Mouse (Mus musculus) midbrain, embryonic 10.5 days (tissue): Measurements from ENCODE around the gene 1700030K09Rik. TPM values are rescaled to one million over a fixed set of nuclear protein-coding genes. Genes with fewer than 3 reads are reported as not detected.

Source experiments
- DNase-seq: peaks from one replicate; pipeline ENCODE4 v3.0.0-alpha.2; 2017; ENCODE audit warnings: low spot score
- H3K27ac ChIP-seq: fragments of 300-500 bp; sonication (generic); replicated peaks from 2 replicates; pipeline ENCODE4 v1.5.1; 2016; ENCODE audit warnings: mild to moderate bottlenecking
- H3K27me3 ChIP-seq: fragments of 300-500 bp; sonication (generic); 2 replicates; pipeline ENCODE4 v1.6.1; 2016; ENCODE audit warnings: low read depth, mild to moderate bottlenecking; ENCODE audit not compliant: poor library complexity, severe bottlenecking
- H3K36me3 ChIP-seq: fragments of 300-500 bp; sonication (generic); 2 replicates; pipeline ENCODE4 v1.6.1; 2016; ENCODE audit warnings: mild to moderate bottlenecking, moderate library complexity
- H3K4me1 ChIP-seq: fragments of 300-500 bp; sonication (generic); 2 replicates; pipeline ENCODE4 v1.6.1; 2016
- H3K4me3 ChIP-seq: fragments of 300-500 bp; sonication (generic); 2 replicates; pipeline ENCODE4 v1.5.1; 2016; ENCODE audit warnings: mild to moderate bottlenecking, moderate library complexity
- H3K9me3 ChIP-seq: fragments of 300-500 bp; sonication (generic); replicated peaks from 2 replicates; pipeline ENCODE4 v1.6.1; 2016; ENCODE audit warnings: mild to moderate bottlenecking
- WGBS: fragments of 180-500 bp; shearing (Covaris S2); methylation state at CpG from one replicate; pipeline ENCODE4 v1.1.7; 2016; 5-methylcytosine and 5-hydroxymethylcytosine counted together
- polyA plus RNA-seq: library from polyadenylated mRNA; unstranded; fragments of >200 nt; fragmentation: Nextera tagmentation; extraction: Ambion mirVana; gene quantifications from 2 replicates; pipeline ENCODE4 v1.2.1, GENCODE M21; 2016

The 1700030K09Rik gene
- 16.5 and 16.9 TPM in 2 replicates for polyA plus RNA-seq

DNA sequence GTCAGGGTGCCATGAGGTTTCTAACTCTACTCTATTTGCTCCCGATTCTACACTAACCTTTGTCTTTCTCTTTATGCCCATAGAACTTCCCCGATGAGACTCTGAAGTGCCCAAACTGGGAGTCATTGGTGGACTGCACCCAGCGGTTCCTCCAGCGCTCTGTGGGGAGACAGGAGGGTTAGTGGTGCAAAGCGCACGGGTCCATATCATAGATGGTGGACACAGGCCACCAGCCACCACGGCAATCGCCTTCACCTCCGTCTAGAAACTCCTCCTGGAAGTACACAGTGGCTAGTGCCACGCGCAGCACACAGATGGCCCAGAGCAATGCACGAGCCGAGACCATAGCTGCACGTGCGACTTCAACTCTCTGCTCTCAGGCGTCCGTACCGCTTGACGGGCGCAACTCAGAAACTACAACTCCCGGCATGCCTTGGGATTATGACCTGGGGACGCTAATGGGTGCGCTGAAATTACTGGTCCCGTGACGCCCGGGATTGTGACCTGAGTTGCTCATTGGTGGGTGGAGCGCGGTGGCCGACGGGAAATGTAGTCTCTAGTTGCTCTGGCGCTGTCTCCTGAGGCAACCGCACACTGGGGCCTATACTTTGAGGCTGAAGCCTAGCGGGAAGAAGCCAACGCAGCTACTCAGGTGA is at the start of gene 1700030K09Rik, which contains the start of gene Calr3:
Gene 1700030K09Rik (plus strand): TSS at position 543 of the 656 bp plus-strand sequence.
Gene Calr3 (minus strand): TSS at position 533 of the 656 bp plus-strand sequence.
- 5% methylated on average over 34 of the region's 34 CpGs for WGBS
- Histone ChIP-seq H3K9me3 (no peaks in the 10 kb centered on the region), H3K4me3 (peak within 1 kb of the TSS; percentile 58), H3K36me3 (peaks cover 14% of the 10 kb centered on the region), H3K4me1 (peaks cover 10% of the 10 kb centered on the region), H3K27ac (peak within 1 kb of the TSS; percentile 90), H3K27me3 (no peaks in the 10 kb centered on the region)
- peak; percentile 98 for DNase-seq

DNA sequence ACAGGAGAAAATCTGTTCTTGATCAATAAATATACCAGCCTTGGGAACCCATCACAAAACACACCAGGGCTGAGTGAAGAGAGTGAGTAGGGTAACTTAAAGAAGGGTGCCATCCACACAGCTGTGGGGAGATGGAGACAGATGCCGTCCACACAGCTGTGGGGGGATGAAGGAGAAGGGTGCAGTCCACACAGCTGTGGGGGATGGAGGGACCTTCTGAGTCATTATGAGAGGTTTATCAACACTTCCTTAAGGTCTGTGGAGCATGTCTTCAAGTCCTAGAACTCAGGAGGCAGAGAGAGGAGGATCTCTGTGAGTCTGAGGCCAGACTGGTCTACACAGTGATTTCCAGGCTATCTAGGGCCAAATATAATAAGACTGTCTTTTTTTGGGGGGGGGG is 42.3 kb upstream of the 1700030K09Rik start:
- Histone ChIP-seq H3K27me3 (no peaks in the 10 kb centered on the region), H3K4me1 (peaks cover 9% of the 10 kb centered on the region), H3K4me3 (no peak overlapping the region), H3K36me3 (peaks cover 46% of the 10 kb centered on the region), H3K27ac (no peak overlapping the region), H3K9me3 (no peaks in the 10 kb centered on the region)
- WGBS = 88% methylated on average over 1 of the region's 1 CpGs
- no peak for DNase-seq

DNA sequence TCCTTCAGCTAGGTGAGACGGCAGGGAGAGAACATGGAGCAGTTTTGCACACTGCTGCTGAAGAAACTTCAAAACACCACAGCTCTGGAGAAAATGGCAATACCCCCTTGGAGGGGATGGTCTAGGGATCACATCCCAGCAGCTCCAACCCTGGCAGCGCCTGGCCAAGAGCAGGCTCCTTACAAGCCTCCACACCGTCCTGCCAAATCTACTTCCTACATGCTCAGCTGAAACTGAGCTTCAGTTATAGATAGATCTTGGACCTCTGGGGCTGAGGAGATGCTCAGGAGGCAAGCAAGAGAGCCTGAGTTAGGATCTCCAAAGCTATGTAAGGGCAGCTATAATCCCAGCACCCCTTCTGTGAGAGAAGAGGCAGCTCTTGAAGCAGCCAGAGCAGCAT is 40.7 kb upstream of the 1700030K09Rik start:
- Histone ChIP-seq H3K27me3 (no peaks in the 10 kb centered on the region), H3K36me3 (peaks cover 35% of the 10 kb centered on the region), H3K4me1 (peaks cover 9% of the 10 kb centered on the region), H3K27ac (no peak overlapping the region), H3K9me3 (no peaks in the 10 kb centered on the region), H3K4me3 (no peak overlapping the region)
- WGBS = 96% methylated on average over 3 of the region's 3 CpGs
- no peak for DNase-seq

DNA sequence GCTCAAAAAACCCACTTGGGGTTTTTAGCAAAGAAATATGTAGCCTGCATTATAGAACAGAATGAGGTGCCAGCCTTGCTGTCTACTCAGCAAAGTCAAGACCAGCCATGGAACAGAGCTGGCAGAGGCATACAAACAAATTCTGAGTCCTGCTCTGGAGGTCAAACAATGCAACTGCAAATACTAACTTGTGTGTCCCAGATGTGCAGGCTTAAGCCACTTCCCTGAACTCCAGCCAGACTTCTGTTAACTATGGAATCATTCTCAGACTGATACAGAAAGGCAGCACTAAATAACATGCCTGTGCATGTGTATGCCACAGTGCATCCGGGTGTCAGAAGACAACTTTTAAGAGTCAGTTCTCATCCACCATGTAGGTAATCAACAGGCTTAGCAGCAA is 35.8 kb upstream of the 1700030K09Rik start:
- 0 out of 2 replicates have a peak, but pooled peaks cover 4% of the 10 kb centered on the region for H3K4me1 ChIP-seq
- H3K4me3 ChIP-seq = no peak overlapping the region
- H3K36me3 ChIP-seq = peaks cover 26% of the 10 kb centered on the region
- WGBS = 88% methylated on average over 1 of the region's 1 CpGs
- H3K9me3 ChIP-seq = no peaks in the 10 kb centered on the region
- no peak overlapping the region for H3K27ac ChIP-seq
- no peak for DNase-seq
- no peaks in the 10 kb centered on the region for H3K27me3 ChIP-seq

DNA sequence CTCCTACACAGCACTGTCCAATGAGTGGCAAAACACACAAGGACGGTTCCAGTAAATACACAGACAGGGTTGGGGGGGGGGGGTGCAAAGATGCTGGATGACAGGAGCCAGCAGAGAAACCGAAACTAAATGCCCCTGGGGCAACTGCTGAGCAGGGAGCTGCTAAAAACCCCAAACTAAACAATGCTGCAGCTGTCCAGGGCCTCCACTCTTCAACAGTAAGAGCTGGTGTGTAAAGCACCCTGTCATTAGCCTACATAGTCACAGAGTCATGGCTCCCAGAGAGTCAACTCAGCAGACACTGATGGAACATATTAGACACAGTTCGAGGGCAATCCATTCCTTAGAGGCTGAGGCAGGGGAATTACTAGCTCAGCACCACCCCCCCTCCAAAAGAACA is 34.2 kb upstream of the 1700030K09Rik start:
- Histone ChIP-seq H3K4me1 (0 out of 2 replicates have a peak, but pooled peaks cover 4% of the 10 kb centered on the region), H3K27me3 (no peaks in the 10 kb centered on the region), H3K36me3 (peaks cover 36% of the 10 kb centered on the region), H3K9me3 (no peaks in the 10 kb centered on the region), H3K27ac (no peak overlapping the region), H3K4me3 (no peak overlapping the region)
- DNase-seq = no peak
- 87% methylated on average over 3 of the region's 3 CpGs for WGBS

DNA sequence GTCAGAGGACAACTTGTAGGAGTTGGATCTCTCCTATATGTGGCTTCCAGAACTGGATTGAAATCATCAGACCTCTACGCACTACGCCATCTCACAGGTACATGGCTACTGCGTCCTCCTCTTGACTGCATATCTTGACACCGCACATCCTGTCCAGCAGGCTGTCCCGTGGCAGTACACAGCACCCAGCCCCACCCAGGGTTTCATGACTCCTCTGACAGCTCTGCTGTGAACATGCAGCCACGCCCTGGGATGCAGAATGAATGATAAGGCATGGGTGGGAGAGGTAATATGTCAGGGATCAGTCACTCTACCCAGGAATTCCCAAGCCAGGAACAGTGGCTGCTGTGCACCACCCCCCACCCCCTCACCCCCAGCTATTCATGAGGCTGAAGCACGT is 29.8 kb upstream of the 1700030K09Rik start:
- peaks cover 50% of the 10 kb centered on the region for H3K36me3 ChIP-seq
- WGBS = 90% methylated on average over 7 of the region's 7 CpGs
- DNase-seq = no peak
- no peak overlapping the region for H3K4me3 ChIP-seq
- peaks cover 41% of the 10 kb centered on the region for H3K4me1 ChIP-seq
- H3K9me3 ChIP-seq = no peaks in the 10 kb centered on the region
- H3K27ac ChIP-seq = no peak overlapping the region
- no peaks in the 10 kb centered on the region for H3K27me3 ChIP-seq

DNA sequence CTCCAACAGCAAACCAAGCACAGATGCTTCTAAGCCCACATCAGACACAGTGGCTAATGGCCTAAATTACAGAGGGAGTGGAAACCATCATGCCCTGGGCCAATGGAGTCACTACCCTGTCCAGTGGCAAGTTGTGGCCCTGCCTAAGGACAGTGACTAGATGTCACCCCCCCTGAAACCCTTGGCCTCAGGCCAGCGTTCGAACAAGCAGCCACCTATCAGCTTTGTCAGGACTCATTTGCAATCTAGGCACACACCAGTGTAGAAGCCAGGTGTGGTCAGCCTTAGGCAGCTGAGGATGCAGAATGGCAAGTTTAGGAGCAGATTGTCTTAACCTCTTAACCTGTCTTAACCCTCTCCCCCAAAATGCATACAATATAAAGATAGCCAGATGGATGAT is 28.4 kb upstream of the 1700030K09Rik start:
- Histone ChIP-seq H3K4me3 (no peak overlapping the region), H3K4me1 (peaks cover 52% of the 10 kb centered on the region), H3K27ac (no peak overlapping the region), H3K27me3 (no peaks in the 10 kb centered on the region), H3K36me3 (peaks cover 56% of the 10 kb centered on the region), H3K9me3 (no peaks in the 10 kb centered on the region)
- no peak for DNase-seq
- 84% methylated on average over 2 of the region's 2 CpGs for WGBS

DNA sequence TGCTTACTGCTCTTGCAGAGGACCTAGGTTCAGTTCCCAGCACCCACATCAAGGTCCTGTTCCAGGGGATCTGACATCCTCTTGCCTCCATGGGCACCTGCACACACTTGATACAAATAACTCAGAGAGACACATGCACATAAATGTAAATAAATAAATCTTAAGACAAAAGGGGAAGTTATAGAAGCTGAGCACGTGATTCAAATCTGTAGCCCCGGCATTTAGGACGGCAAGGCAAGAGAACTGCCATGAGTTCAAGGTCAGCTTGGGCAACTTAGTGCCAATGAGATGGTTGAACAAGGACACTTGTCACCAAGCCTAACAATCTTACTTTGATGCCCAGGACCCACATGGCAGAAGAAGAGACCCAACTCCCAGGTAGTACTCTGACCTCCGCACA is 25.6 kb upstream of the 1700030K09Rik start:
- Histone ChIP-seq H3K9me3 (no peaks in the 10 kb centered on the region), H3K4me1 (peaks cover 62% of the 10 kb centered on the region), H3K27ac (no peak overlapping the region), H3K27me3 (no peaks in the 10 kb centered on the region), H3K36me3 (peaks cover 36% of the 10 kb centered on the region), H3K4me3 (no peak overlapping the region)
- no peak for DNase-seq
- 98% methylated on average over 4 of the region's 4 CpGs for WGBS

DNA sequence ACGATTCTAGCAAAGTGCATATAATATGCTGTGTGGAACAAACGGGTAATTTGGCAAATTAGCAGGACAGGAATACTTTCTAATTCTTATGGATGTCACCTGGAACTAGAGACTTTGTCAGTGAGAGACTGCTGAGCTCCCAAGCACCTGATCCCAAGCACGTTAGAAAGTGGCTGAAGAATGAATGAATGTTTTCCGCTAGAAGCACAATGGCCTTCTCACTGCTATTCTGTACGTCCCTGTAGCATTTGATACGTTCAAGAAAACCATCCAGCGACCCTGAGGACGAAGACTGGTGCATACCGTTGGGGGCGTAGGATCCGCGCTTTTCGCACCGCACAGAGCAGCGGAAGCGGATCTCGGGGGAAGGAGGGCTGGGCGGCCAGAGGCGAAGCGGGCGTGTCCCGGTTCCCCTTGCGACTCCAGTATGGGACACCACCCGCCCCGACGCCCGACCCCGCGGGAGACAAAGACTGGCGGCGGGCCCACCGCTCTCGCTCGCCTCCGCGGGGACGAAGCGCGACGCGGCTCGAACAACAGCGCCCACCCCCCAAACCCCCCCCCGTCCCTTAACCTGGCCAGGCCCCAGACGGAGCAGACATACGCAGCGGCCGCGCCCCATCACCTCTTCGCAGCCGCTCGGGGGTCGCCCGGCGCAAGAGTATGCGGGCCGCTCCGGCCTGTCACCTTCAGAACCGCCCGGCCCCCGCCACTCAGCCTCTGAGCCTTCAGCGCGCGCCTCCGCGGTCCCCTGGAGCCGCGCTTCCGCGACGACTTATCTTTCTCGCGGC is 22.9 kb upstream of the 1700030K09Rik start:
- Histone ChIP-seq H3K27ac (peak overlapping the region; percentile 95), H3K4me3 (peak overlapping the region; percentile 96), H3K4me1 (peaks cover 51% of the 10 kb centered on the region), H3K9me3 (no peaks in the 10 kb centered on the region), H3K27me3 (no peaks in the 10 kb centered on the region), H3K36me3 (peaks cover 17% of the 10 kb centered on the region)
- 1% methylated on average over 66 of the region's 73 CpGs for WGBS
- peak; percentile 61 for DNase-seq

DNA sequence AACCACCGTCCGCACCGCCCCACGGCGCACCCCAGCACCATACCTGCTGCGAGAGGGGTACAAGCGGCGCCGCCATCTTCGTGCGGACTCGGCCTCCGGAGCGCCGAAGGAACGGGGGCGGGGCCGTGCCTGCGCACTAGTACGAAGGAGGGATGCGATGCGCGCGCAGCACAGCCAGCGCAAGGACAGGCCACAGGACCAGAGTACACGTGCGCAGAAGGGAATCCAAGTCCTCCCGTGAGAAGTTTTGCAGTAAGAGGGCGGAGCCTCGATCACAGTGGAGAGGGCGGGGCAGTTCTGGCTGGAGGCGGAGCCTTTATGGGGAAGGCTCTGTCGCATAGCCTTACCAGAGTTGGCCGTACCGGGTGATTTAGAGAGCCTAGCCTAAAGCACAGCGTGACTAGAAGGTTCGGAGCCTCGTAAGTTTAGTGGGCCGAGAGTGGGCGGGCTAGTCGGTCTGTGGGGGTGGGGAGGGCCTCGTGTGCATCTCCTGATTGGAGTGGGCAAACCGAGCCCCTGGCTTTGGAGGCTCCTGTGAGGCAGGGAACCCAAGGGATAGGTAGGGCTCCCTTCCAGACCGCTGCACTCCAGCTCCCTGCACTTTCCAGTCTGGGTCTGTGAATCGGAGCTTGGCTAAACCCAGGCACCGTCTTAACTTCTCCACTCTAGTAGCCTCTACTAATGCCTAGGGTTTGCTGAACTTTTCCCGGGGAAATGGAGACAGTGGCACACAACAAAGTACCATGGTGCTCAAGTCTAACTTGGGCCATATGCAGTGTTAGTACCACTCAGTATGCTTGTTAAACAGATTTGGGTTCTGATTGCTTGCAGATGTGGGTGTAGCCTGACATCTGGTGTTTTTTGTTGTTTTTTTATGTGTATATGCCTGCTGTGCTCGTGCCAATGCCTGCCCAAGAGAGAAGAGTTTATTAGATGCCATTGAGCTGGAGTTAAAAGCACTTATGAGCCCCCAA is 22.0 kb upstream of the 1700030K09Rik start, which contains the start of gene Eps15l1:
Gene Eps15l1 (minus strand): TSS at position 99 of the 974 bp plus-strand sequence.
- peak; percentile 99 for DNase-seq
- Histone ChIP-seq H3K4me3 (peak within 1 kb of the TSS; percentile 96), H3K4me1 (peaks cover 44% of the 10 kb centered on the region), H3K27ac (peak within 1 kb of the TSS; percentile 95), H3K36me3 (peaks cover 17% of the 10 kb centered on the region), H3K9me3 (no peaks in the 10 kb centered on the region), H3K27me3 (no peaks in the 10 kb centered on the region)
- WGBS = 1% methylated on average over 48 of the region's 48 CpGs

DNA sequence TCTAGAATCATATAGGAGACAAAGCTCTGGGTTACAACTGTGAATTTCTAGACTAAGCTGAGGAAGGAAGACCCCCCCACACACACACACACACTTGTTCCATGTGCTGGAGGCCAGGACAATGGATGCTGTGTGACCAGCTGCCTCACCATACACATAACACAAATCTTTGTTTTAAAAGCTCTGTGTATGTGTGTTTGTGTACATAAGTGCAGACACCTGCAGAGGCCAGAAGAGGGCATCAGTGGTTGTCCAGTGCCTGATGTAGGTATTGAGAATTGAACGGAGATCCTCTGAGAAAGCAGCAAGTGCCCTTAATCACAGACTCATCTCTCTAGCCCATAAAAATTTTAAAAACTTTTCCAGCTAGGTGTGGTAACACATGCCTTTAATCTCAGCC is 20.8 kb upstream of the 1700030K09Rik start:
- Histone ChIP-seq H3K27ac (no peak overlapping the region), H3K9me3 (no peaks in the 10 kb centered on the region), H3K4me3 (no peak overlapping the region), H3K4me1 (peaks cover 33% of the 10 kb centered on the region), H3K36me3 (peaks cover 15% of the 10 kb centered on the region), H3K27me3 (no peaks in the 10 kb centered on the region)
- DNase-seq = no peak
- WGBS = 77% methylated on average over 1 of the region's 1 CpGs

DNA sequence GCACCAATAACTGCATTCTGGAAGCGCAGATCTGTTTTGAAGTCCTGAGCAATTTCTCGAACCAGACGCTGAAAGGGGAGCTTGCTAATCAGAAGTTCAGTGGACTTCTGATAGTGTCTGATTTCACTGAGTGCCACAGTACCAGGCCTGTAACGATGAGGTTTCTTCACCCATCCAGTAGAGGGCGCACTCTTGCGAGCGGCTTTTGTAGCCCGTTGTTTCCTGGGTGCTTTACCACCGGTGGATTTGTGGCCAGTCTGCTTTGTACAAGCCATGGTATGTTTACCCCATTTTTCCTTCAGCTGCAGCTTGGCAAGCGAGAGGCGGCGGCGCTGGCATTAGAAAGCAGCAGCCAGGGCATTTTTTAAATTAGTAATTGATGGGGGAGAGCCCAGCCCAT is 14.0 kb upstream of the 1700030K09Rik start:
- no peak for DNase-seq
- 55% methylated on average over 13 of the region's 13 CpGs for WGBS
- H3K27me3 ChIP-seq = no peaks in the 10 kb centered on the region
- no peak overlapping the region for H3K27ac ChIP-seq
- no peaks in the 10 kb centered on the region for H3K4me1 ChIP-seq
- H3K36me3 ChIP-seq = no peaks in the 10 kb centered on the region
- no peaks in the 10 kb centered on the region for H3K9me3 ChIP-seq
- H3K4me3 ChIP-seq = no peak overlapping the region
